Mouse (Mus musculus) lung, adult 2 months (tissue): Measurements from ENCODE around the gene Dppa2. TPM values are rescaled to one million over a fixed set of nuclear protein-coding genes. Genes with fewer than 3 reads are reported as not detected.

Experiments
- DNase-seq: peaks from one replicate; pipeline ENCODE4 v3.0.0; 2022
- H3K4me1 ChIP-seq: fragments of 200-500 bp; 2 replicates; pipeline ENCODE4 v1.6.1; 2011; ENCODE audit warnings: low read length; ENCODE audit not compliant: control insufficient read depth, insufficient read depth
- H3K4me3 ChIP-seq: fragments of 200-500 bp; replicated peaks from 2 replicates; pipeline ENCODE3; 2011; ENCODE audit warnings: low read depth, mild to moderate bottlenecking, control low read depth, low read length; ENCODE audit errors: extremely low read depth
- CTCF ChIP-seq: fragments of 200-500 bp; IDR thresholded peaks from 2 replicates; pipeline ENCODE4 v1.5.1; 2011; ENCODE audit warnings: mild to moderate bottlenecking, low read length, control low read depth; ENCODE audit not compliant: insufficient read depth
- POLR2A ChIP-seq: fragments of 200-500 bp; IDR thresholded peaks from 2 replicates; pipeline ENCODE4 v1.6.1; 2011; ENCODE audit warnings: low read depth, mild to moderate bottlenecking, control low read depth, low read length, borderline replicate concordance; ENCODE audit errors: extremely low read depth
- WGBS: fragments of 180-500 bp; shearing (Covaris S2); methylation state at CpG from one replicate; pipeline ENCODE4 v1.1.7; 2018; 5-methylcytosine and 5-hydroxymethylcytosine counted together
- polyA plus RNA-seq: library from polyadenylated mRNA; depleted of rRNA; stranded (reverse); fragments of >200 nt; gene quantifications from 2 replicates; pipeline ENCODE4 v1.2.3, GENCODE M21; 2012; rRNA removed

Dppa2 gene
- polyA plus RNA-seq: 0.07 TPM in 1 of 2 replicates, not detected in the other

- WGBS: 84% methylated on average over 7 of the region's 7 CpGs
- no peak for DNase-seq
- TF ChIP-seq POLR2A: no peak
- no peak for TF ChIP-seq CTCF
- Histone ChIP-seq H3K4me3 (no peak within 1 kb of the TSS), H3K4me1 (no peaks in the 10 kb centered on the region)
Measured at GRCm38 (mm10) chr16:48303509-48303908, at the start of gene Dppa2. Dppa2 (plus strand) TSS chr16:48303908.

- DNase-seq: no peak
- WGBS: 95% methylated on average over 5 of the region's 5 CpGs
- Histone ChIP-seq H3K4me3 (no peak overlapping the region), H3K4me1 (no peaks in the 10 kb centered on the region)
- no peak for TF ChIP-seq POLR2A
- no peak for TF ChIP-seq CTCF
Measured at GRCm38 (mm10) chr16:48254584-48254983, 49.1 kb upstream of the Dppa2 start.

GRCm38 (mm10) chr16:48259519-48259918 is 44.2 kb upstream of the Dppa2 start:
- H3K4me1 ChIP-seq: no peaks in the 10 kb centered on the region
- DNase-seq: no peak
- 75% methylated on average over 4 of the region's 4 CpGs for WGBS
- TF ChIP-seq CTCF: no peak
- TF ChIP-seq POLR2A: no peak
- H3K4me3 ChIP-seq: no peak overlapping the region

GRCm38 (mm10) chr16:48262901-48263300 is 40.8 kb upstream of the Dppa2 start:
- no peak overlapping the region for H3K4me3 ChIP-seq
- TF ChIP-seq POLR2A (no peak), CTCF (no peak)
- no peaks in the 10 kb centered on the region for H3K4me1 ChIP-seq
- WGBS: 84% methylated on average over 1 of the region's 1 CpGs
- no peak for DNase-seq

GRCm38 (mm10) chr16:48265856-48266255 is 37.9 kb upstream of the Dppa2 start:
- TF ChIP-seq CTCF: no peak
- TF ChIP-seq POLR2A: no peak
- 56% methylated on average over 4 of the region's 4 CpGs for WGBS
- DNase-seq: no peak
- H3K4me3 ChIP-seq: no peak overlapping the region
- H3K4me1 ChIP-seq: no peaks in the 10 kb centered on the region

GRCm38 (mm10) chr16:48276940-48277339 is 26.8 kb upstream of the Dppa2 start:
- no peak for DNase-seq
- no peak for TF ChIP-seq POLR2A
- no peak for TF ChIP-seq CTCF
- WGBS: 72% methylated on average over 4 of the region's 4 CpGs
- Histone ChIP-seq H3K4me3 (no peak overlapping the region), H3K4me1 (no peaks in the 10 kb centered on the region)

- WGBS: 88% methylated on average over 4 of the region's 4 CpGs
- Histone ChIP-seq H3K4me3 (no peak overlapping the region), H3K4me1 (no peaks in the 10 kb centered on the region)
- TF ChIP-seq CTCF: no peak
- no peak for TF ChIP-seq POLR2A
- DNase-seq: no peak
Measured at GRCm38 (mm10) chr16:48280883-48281282, 22.8 kb upstream of the Dppa2 start.

- TF ChIP-seq CTCF (no peak), POLR2A (no peak)
- Histone ChIP-seq H3K4me1 (no peaks in the 10 kb centered on the region), H3K4me3 (no peak overlapping the region)
- 78% methylated on average over 1 of the region's 1 CpGs for WGBS
- no peak for DNase-seq
Measured at GRCm38 (mm10) chr16:48282801-48283200, 20.9 kb upstream of the Dppa2 start.

- H3K4me1 ChIP-seq: no peaks in the 10 kb centered on the region
- no peak within 1 kb of the TSS for H3K4me3 ChIP-seq
- TF ChIP-seq POLR2A (no peak), CTCF (no peak)
- WGBS: 53% methylated on average over 4 of the region's 4 CpGs
- DNase-seq: no peak
Measured at GRCm38 (mm10) chr16:48283517-48283916, 20.2 kb upstream of the Dppa2 start, which contains the start of gene Dppa4. Dppa4 (plus strand) TSS chr16:48283733.

- no peak overlapping the region for H3K4me3 ChIP-seq
- no peak for DNase-seq
- no peaks in the 10 kb centered on the region for H3K4me1 ChIP-seq
- no peak for TF ChIP-seq POLR2A
- TF ChIP-seq CTCF: no peak
- 91% methylated on average over 4 of the region's 4 CpGs for WGBS
Measured at GRCm38 (mm10) chr16:48285517-48285916, 18.2 kb upstream of the Dppa2 start.
